Mouse (Mus musculus) CH12.LX (cell line): ENCODE measurements around the gene Zfyve9. TPM values are rescaled to one million over a fixed set of nuclear protein-coding genes. Genes with fewer than 3 reads are reported as not detected.

Experiments
- DNase-seq: peaks from one replicate; pipeline ENCODE4 v3.0.0-alpha.2; 2013; ENCODE audit errors: extremely low read depth
- H3K27ac ChIP-seq: 2 replicates; pipeline ENCODE4 v1.5.1; 2012; ENCODE audit warnings: low read depth, mild to moderate bottlenecking, control low read depth, moderate library complexity; ENCODE audit not compliant: insufficient read depth
- H3K27me3 ChIP-seq: replicated peaks from 2 replicates; pipeline ENCODE3; 2012; ENCODE audit warnings: inconsistent platforms
- H3K36me3 ChIP-seq, 2 experiments: replicated peaks in 1 of 2; 2 replicates each; pipeline versions ENCODE3 to v1.6.1; 2012; ENCODE audit warnings: inconsistent platforms in 1 of 2, low read length in 1 of 2, mild to moderate bottlenecking in 1 of 2, mixed read lengths in 1 of 2, moderate library complexity in 1 of 2; ENCODE audit not compliant: control insufficient read depth in 1 of 2, insufficient read depth in 1 of 2
- H3K4me1 ChIP-seq, 2 experiments: 2 replicates each; pipeline ENCODE4 v1.6.1; 2012; ENCODE audit warnings: inconsistent platforms in 1 of 2, moderate library complexity in 1 of 2; ENCODE audit not compliant: insufficient read depth in 2 of 2, control insufficient read depth in 1 of 2
- H3K4me2 ChIP-seq: 2 replicates; pipeline ENCODE4 v1.6.1; 2012; ENCODE audit warnings: low read depth, mild to moderate bottlenecking, control low read depth; ENCODE audit not compliant: poor library complexity, insufficient read depth, severe bottlenecking
- H3K4me3 ChIP-seq, 3 experiments: fragments of 150-350 bp in 1 of 3; sonication (generic) in 1 of 3; replicated peaks in 1 of 3; 2 replicates each; pipeline versions ENCODE3 to v1.5.1; 2011 to 2012; ENCODE audit warnings: low read depth in 2 of 3, low read length in 2 of 3, mild to moderate bottlenecking in 2 of 3, moderate library complexity in 2 of 3, control low read depth in 1 of 3, improper control_type of control experiment in 1 of 3, inconsistent platforms in 1 of 3, mixed read lengths in 1 of 3; ENCODE audit not compliant: poor library complexity in 1 of 3
- H3K79me2 ChIP-seq: replicated peaks from 2 replicates; pipeline ENCODE4 v1.6.1; 2012; ENCODE audit warnings: mild to moderate bottlenecking, moderate library complexity; ENCODE audit not compliant: control insufficient read depth, poor library complexity, insufficient read depth, severe bottlenecking; ENCODE audit errors: extremely low read depth
- H3K9ac ChIP-seq: 2 replicates; pipeline ENCODE4 v1.6.1; 2012; ENCODE audit warnings: low read depth, mild to moderate bottlenecking, control low read depth, moderate library complexity; ENCODE audit not compliant: insufficient read depth
- H3K9me3 ChIP-seq: replicated peaks from 2 replicates; pipeline ENCODE3; 2012; ENCODE audit warnings: low read length, inconsistent platforms, mixed read lengths
- CHD2 ChIP-seq: IDR thresholded peaks from 2 replicates; pipeline ENCODE4 v1.6.1; 2011; ENCODE audit warnings: low read length, improper control_type of control experiment
- CTCF ChIP-seq, 2 experiments: IDR thresholded peaks in 1 of 2; conservative IDR thresholded peaks in 1 of 2; 2 replicates each; pipeline ENCODE4 v1.5.1; 2011 to 2012; ENCODE audit warnings: low read depth in 2 of 2, low read length in 2 of 2, improper control_type of control experiment in 1 of 2, inconsistent platforms in 1 of 2, mild to moderate bottlenecking in 1 of 2, moderate library complexity in 1 of 2
- E2F4 ChIP-seq: IDR thresholded peaks from 2 replicates; pipeline ENCODE4 v1.6.1; 2011; ENCODE audit warnings: low read depth, low read length, improper control_type of control experiment; ENCODE audit not compliant: insufficient replicate concordance
- ELF1 ChIP-seq: IDR thresholded peaks from 2 replicates; pipeline ENCODE4 v1.6.1; 2014; ENCODE audit warnings: low read depth, mild to moderate bottlenecking, inconsistent platforms, low read length, improper control_type of control experiment
- EP300 ChIP-seq: IDR thresholded peaks from 2 replicates; pipeline ENCODE4 v1.6.1; 2011; ENCODE audit warnings: low read length, improper control_type of control experiment
- ETS1 ChIP-seq: conservative IDR thresholded peaks from 2 replicates; pipeline ENCODE4 v1.6.1; 2012; ENCODE audit warnings: low read depth, mild to moderate bottlenecking, inconsistent platforms, low read length, improper control_type of control experiment, moderate library complexity
- JUND ChIP-seq: conservative IDR thresholded peaks from 2 replicates; pipeline ENCODE4 v1.6.1; 2011; ENCODE audit warnings: low read depth, low read length, improper control_type of control experiment
- KAT2A ChIP-seq: IDR thresholded peaks from 2 replicates; pipeline ENCODE4 v1.6.1; 2012; ENCODE audit warnings: low read length, improper control_type of control experiment, inconsistent platforms; ENCODE audit not compliant: insufficient replicate concordance
- MAFK ChIP-seq: IDR thresholded peaks from 2 replicates; pipeline ENCODE4 v1.6.1; 2011; ENCODE audit warnings: low read length, improper control_type of control experiment; ENCODE audit not compliant: insufficient replicate concordance
- MEF2A ChIP-seq: IDR thresholded peaks from 2 replicates; pipeline ENCODE4 v1.6.1; 2014; ENCODE audit warnings: low read depth, mild to moderate bottlenecking, inconsistent platforms, low read length, improper control_type of control experiment, borderline replicate concordance
- MYC ChIP-seq: IDR thresholded peaks from 2 replicates; pipeline ENCODE4 v1.6.1; 2011; ENCODE audit warnings: low read depth, mild to moderate bottlenecking, improper control_type of control experiment, low read length
- NELFE ChIP-seq: IDR thresholded peaks from 2 replicates; pipeline ENCODE4 v1.6.1; 2011; ENCODE audit warnings: low read depth, low read length, improper control_type of control experiment
- PAX5 ChIP-seq: IDR thresholded peaks from 2 replicates; pipeline ENCODE4 v1.6.1; 2012; ENCODE audit warnings: low read length, inconsistent platforms, mixed read lengths
- POLR2A ChIP-seq: IDR thresholded peaks from 2 replicates; pipeline ENCODE4 v1.6.1; 2011; ENCODE audit warnings: low read depth, mild to moderate bottlenecking, improper control_type of control experiment, low read length
- POLR2AphosphoS2 ChIP-seq: IDR thresholded peaks from 2 replicates; pipeline ENCODE4 v1.6.1; 2011; ENCODE audit warnings: low read depth, low read length, improper control_type of control experiment
- RAD21 ChIP-seq: IDR thresholded peaks from 2 replicates; pipeline ENCODE4 v1.6.1; 2011; ENCODE audit warnings: low read depth, mild to moderate bottlenecking, low read length, improper control_type of control experiment, moderate library complexity
- SIN3A ChIP-seq: IDR thresholded peaks from 2 replicates; pipeline ENCODE4 v1.6.1; 2012; ENCODE audit warnings: low read length, improper control_type of control experiment, inconsistent platforms
- SMC3 ChIP-seq: IDR thresholded peaks from 2 replicates; pipeline ENCODE4 v1.6.1; 2011; ENCODE audit warnings: low read depth, low read length, improper control_type of control experiment
- TBP ChIP-seq: conservative IDR thresholded peaks from 2 replicates; pipeline ENCODE4 v1.6.1; 2011; ENCODE audit warnings: low read depth, low read length, improper control_type of control experiment
- ZC3H11A ChIP-seq: IDR thresholded peaks from 2 replicates; pipeline ENCODE4 v1.6.1; 2012; ENCODE audit warnings: low read depth, mild to moderate bottlenecking, inconsistent platforms, low read length, improper control_type of control experiment
- ZKSCAN1 ChIP-seq: IDR thresholded peaks from 2 replicates; pipeline ENCODE4 v1.6.1; 2012; ENCODE audit warnings: low read depth, inconsistent platforms, low read length, improper control_type of control experiment, borderline replicate concordance
- dilution Hi-C: fragments of 300-500 bp; cut with MboI; formaldehyde crosslinking; loops from 2 replicates; pipeline ENCODE4 v1.14.3; 2020; ENCODE audit warnings: low sequenced_read_pairs; ENCODE audit not compliant: extremely low pct_unique_long_range_greater_than_20kb, extremely low pct_ligation_motif_present
- in situ Hi-C: fragments of 300-500 bp; cut with MboI; formaldehyde crosslinking; loops from 3 replicates; pipeline ENCODE4 v1.14.3; 2019; ENCODE audit warnings: low sequenced_read_pairs, low pct_ligation_motif_present, low pct_unique_long_range_greater_than_20kb, mixed read lengths
- polyA plus RNA-seq: library from polyadenylated mRNA; unstranded; fragments of >175 nt; gene quantifications from 2 replicates; pipeline ENCODE4 v1.2.1, GENCODE M21; 2012; ENCODE audit warnings: low read depth; ENCODE audit not compliant: insufficient read length
- total RNA-seq, 2 experiments: library from RNA; depleted of rRNA; stranded (reverse); fragments of 300-350 nt in 1 of 2; fragments of >200 nt in 1 of 2; gene quantifications; 2 replicates each; pipeline ENCODE4 v1.2.3; 2012 to 2014

Zfyve9 gene
- total and polyA plus RNA-seq, 3 experiments: 0.83 to 2.8 (median 1.6) TPM

GRCm38 (mm10) chr4:108601870-108602269 lies 178.7 kb downstream of the Zfyve9 start:
- no peaks in the 10 kb centered on the region for H3K9me3 ChIP-seq
- H3K36me3 ChIP-seq: peaks cover 45 to 77% of the 10 kb centered on the region in 2 experiments
- no peaks in the 10 kb centered on the region for H3K27me3 ChIP-seq
- H3K4me1 ChIP-seq: peaks cover 0 to 4% of the 10 kb centered on the region in 2 experiments; a peak in 2 of 4 replicates
- no peak overlapping the region for H3K4me3 ChIP-seq
- no peak overlapping the region for H3K4me2 ChIP-seq
- H3K79me2 ChIP-seq: no peaks in the 10 kb centered on the region
- dilution Hi-C loops: no loop called here
- H3K27ac ChIP-seq: no peak overlapping the region
- DNase-seq: no peak
- no peak for TF ChIP-seq ETS1
- TF ChIP-seq SMC3: no peak
- TF ChIP-seq, all 38 proteins: peak for 0
- in situ Hi-C loops: no loop called here
- no peak overlapping the region for H3K9ac ChIP-seq

- no peak for TF ChIP-seq MEF2A
- TF ChIP-seq JUND: no peak
- TF ChIP-seq SIN3A: no peak
- no peak for TF ChIP-seq CHD2
- TF ChIP-seq E2F4: no peak
- no peak for TF ChIP-seq ZC3H11A
- TF ChIP-seq ELF1: no peak
- no peak for TF ChIP-seq RAD21
- TF ChIP-seq CTCF (conservative IDR thresholded peaks at IDR 0.05 in 1 of 2, IDR thresholded peaks at IDR 0.05 in 1 of 2; ENCODE audit: low read depth in 2 of 2, low read length in 2 of 2): no peak
- TF ChIP-seq POLR2A: no peak
- TF ChIP-seq ZKSCAN1: no peak
- TF ChIP-seq TBP: no peak
- no peak for TF ChIP-seq MAFK
- no peak for TF ChIP-seq KAT2A
- no peak for TF ChIP-seq NELFE
- TF ChIP-seq POLR2AphosphoS2: no peak
- TF ChIP-seq EP300: no peak
- no peak for TF ChIP-seq PAX5
- no peak for TF ChIP-seq MYC
- TF ChIP-seq, all 38 proteins: peak for 0
- dilution Hi-C loops (no loop called here), in situ Hi-C loops (no loop called here)
- H3K27me3 ChIP-seq: no peaks in the 10 kb centered on the region
- no peak overlapping the region for H3K4me3 ChIP-seq
- H3K79me2 ChIP-seq: no peaks in the 10 kb centered on the region
- peaks cover 20 to 75% of the 10 kb centered on the region in 2 experiments for H3K36me3 ChIP-seq
- DNase-seq: peak; percentile 29
- no peak overlapping the region for H3K9ac ChIP-seq
- no peak overlapping the region for H3K4me2 ChIP-seq
- no peak overlapping the region for H3K27ac ChIP-seq
- H3K4me1 ChIP-seq: peaks cover 0 to 4% of the 10 kb centered on the region in 2 experiments; a peak in 2 of 4 replicates
- no peaks in the 10 kb centered on the region for H3K9me3 ChIP-seq
These were observed 182.3 kb downstream of the Zfyve9 start for GRCm38 (mm10) chr4:108598306-108598705.
